Mouse (Mus musculus) neural tube, embryonic 12.5 days (tissue): Measurements from ENCODE around the gene Pqlc2. TPM values are rescaled to one million over a fixed set of nuclear protein-coding genes. Genes with fewer than 3 reads are reported as not detected.
A peak's percentile ranks its signal among the peaks of the same experiment; 100 is the strongest.

Source experiments
- ATAC-seq: fragments of 200-750 bp; cut with Nextera tagmentation; 2 replicates; pipeline ENCODE4 v1.8.0; 2017; ENCODE audit warnings: low read depth, mild to moderate bottlenecking, moderate TSS enrichment, moderate library complexity; ENCODE audit not compliant: low FRiP score
- H3K27ac ChIP-seq: fragments of 300-500 bp; sonication (generic); 2 replicates; pipeline ENCODE4 v1.5.1; 2016
- H3K27me3 ChIP-seq: fragments of 300-500 bp; sonication (generic); replicated peaks from 2 replicates; pipeline ENCODE4 v1.6.1; 2016; ENCODE audit warnings: mild to moderate bottlenecking
- H3K36me3 ChIP-seq: fragments of 300-500 bp; sonication (generic); 2 replicates; pipeline ENCODE4 v1.6.1; 2016; ENCODE audit warnings: mild to moderate bottlenecking
- H3K4me1 ChIP-seq: fragments of 300-500 bp; sonication (generic); 2 replicates; pipeline ENCODE4 v1.6.1; 2016
- H3K4me2 ChIP-seq: fragments of 300-500 bp; sonication (generic); replicated peaks from 2 replicates; pipeline ENCODE4 v1.6.1; 2016; ENCODE audit warnings: mild to moderate bottlenecking
- H3K4me3 ChIP-seq: fragments of 300-500 bp; sonication (generic); 2 replicates; pipeline ENCODE4 v1.5.1; 2016
- H3K9ac ChIP-seq: fragments of 300-500 bp; sonication (generic); 2 replicates; pipeline ENCODE4 v1.6.1; 2016; ENCODE audit warnings: mild to moderate bottlenecking
- H3K9me3 ChIP-seq: fragments of 300-500 bp; sonication (generic); 2 replicates; pipeline ENCODE4 v1.6.1; 2016; ENCODE audit warnings: mild to moderate bottlenecking
- WGBS: fragments of 180-500 bp; shearing (Covaris S2); methylation state at CpG from one replicate; pipeline ENCODE4 v1.1.7; 2016; 5-methylcytosine and 5-hydroxymethylcytosine counted together
- polyA plus RNA-seq: library from polyadenylated mRNA; unstranded; fragments of >200 nt; fragmentation: Nextera tagmentation; extraction: Ambion mirVana; gene quantifications from 2 replicates; pipeline ENCODE4 v1.2.1, GENCODE M21; 2016

Pqlc2 gene
- 12.7 and 14.2 TPM in 2 replicates for polyA plus RNA-seq

GRCm38 (mm10) chr4:139310171-139310898 lies at the start of gene Pqlc2, which contains the start of gene Akr7a5:
Pqlc2 (minus strand) TSS chr4:139310708.
Akr7a5 (plus strand) TSS chr4:139310744.
- Histone ChIP-seq H3K9me3 (no peaks in the 10 kb centered on the region), H3K4me3 (peak within 1 kb of the TSS; percentile 90), H3K4me1 (peaks cover 20% of the 10 kb centered on the region), H3K27me3 (no peaks in the 10 kb centered on the region), H3K9ac (peak within 1 kb of the TSS; percentile 90), H3K27ac (peak within 1 kb of the TSS; percentile 42; the same call in 1 of the 2 replicates), H3K36me3 (peaks cover 19% of the 10 kb centered on the region), H3K4me2 (peak within 1 kb of the TSS; percentile 99)
- under 1% methylated on average over 62 of the region's 63 CpGs for WGBS
- ATAC-seq = peak; percentile 85

GRCm38 (mm10) chr4:139357211-139357610 lies 46.7 kb upstream of the Pqlc2 start:
- peaks cover 74% of the 10 kb centered on the region for H3K36me3 ChIP-seq
- H3K4me2 ChIP-seq = no peak overlapping the region
- H3K9ac ChIP-seq = no peak overlapping the region
- WGBS = 91% methylated on average over 3 of the region's 3 CpGs
- ATAC-seq = no peak
- peaks cover 5% of the 10 kb centered on the region for H3K4me1 ChIP-seq
- no peaks in the 10 kb centered on the region for H3K9me3 ChIP-seq
- H3K27ac ChIP-seq = no peak overlapping the region
- H3K4me3 ChIP-seq = no peak overlapping the region
- no peaks in the 10 kb centered on the region for H3K27me3 ChIP-seq

- Histone ChIP-seq H3K4me1 (peaks cover 21% of the 10 kb centered on the region), H3K36me3 (peaks cover 53% of the 10 kb centered on the region)
- peak; percentile 52 for ATAC-seq
Measured at GRCm38 (mm10) chr4:139352832-139353231, 42.3 kb upstream of the Pqlc2 start.

GRCm38 (mm10) chr4:139351931-139352711 lies 41.6 kb upstream of the Pqlc2 start, which contains the start of the genes Mrto4, Emc1 and Ubr4:
Mrto4 (minus strand) TSS chr4:139352576.
Emc1 (plus strand) TSS chr4:139352587.
Ubr4 (plus strand) TSS chr4:139352609.
- WGBS = under 1% methylated on average over 64 of the region's 64 CpGs
- Histone ChIP-seq H3K27ac (peak within 1 kb of the TSS; percentile 90), H3K4me1 (peaks cover 21% of the 10 kb centered on the region), H3K4me3 (peak within 1 kb of the TSS; percentile 88), H3K9me3 (no peaks in the 10 kb centered on the region), H3K27me3 (no peaks in the 10 kb centered on the region), H3K9ac (peak within 1 kb of the TSS; percentile 90), H3K4me2 (peak within 1 kb of the TSS; percentile 91), H3K36me3 (peaks cover 53% of the 10 kb centered on the region)
- ATAC-seq = peak; percentile 95

More at GRCm38 (mm10) chr4:139352832-139353231, 42.3 kb upstream of the Pqlc2 start:
- H3K4me3 ChIP-seq = peak overlapping the region; percentile 88
- no peaks in the 10 kb centered on the region for H3K27me3 ChIP-seq
- H3K4me2 ChIP-seq = peak overlapping the region; percentile 91
- H3K9me3 ChIP-seq = no peaks in the 10 kb centered on the region
- H3K27ac ChIP-seq = peak overlapping the region; percentile 90; the same call in 1 of the 2 replicates
- H3K9ac ChIP-seq = peak overlapping the region; percentile 90
- 2% methylated on average over 7 of the region's 7 CpGs for WGBS

GRCm38 (mm10) chr4:139345416-139346019 lies 35.0 kb upstream of the Pqlc2 start:
- H3K4me3 ChIP-seq = no peak overlapping the region
- H3K4me1 ChIP-seq = peaks cover 3% of the 10 kb centered on the region; the same call in 1 of the 2 replicates
- no peak overlapping the region for H3K27ac ChIP-seq
- H3K9ac ChIP-seq = no peak overlapping the region
- 78% methylated on average over 23 of the region's 23 CpGs for WGBS
- no peak overlapping the region for H3K4me2 ChIP-seq
- no peaks in the 10 kb centered on the region for H3K27me3 ChIP-seq
- peaks cover 53% of the 10 kb centered on the region for H3K36me3 ChIP-seq
- ATAC-seq = no peak
- no peaks in the 10 kb centered on the region for H3K9me3 ChIP-seq

GRCm38 (mm10) chr4:139343718-139344117 lies 33.2 kb upstream of the Pqlc2 start:
- Histone ChIP-seq H3K9ac (no peak overlapping the region), H3K4me2 (no peak overlapping the region), H3K4me3 (no peak overlapping the region), H3K27me3 (no peaks in the 10 kb centered on the region), H3K27ac (no peak overlapping the region), H3K9me3 (no peaks in the 10 kb centered on the region), H3K4me1 (no peaks in the 10 kb centered on the region), H3K36me3 (peaks cover 40% of the 10 kb centered on the region)
- no peak for ATAC-seq
- 84% methylated on average over 5 of the region's 5 CpGs for whole genome bisulfite sequencing

GRCm38 (mm10) chr4:139341556-139342233 lies 31.2 kb upstream of the Pqlc2 start:
- WGBS = 77% methylated on average over 7 of the region's 7 CpGs
- no peaks in the 10 kb centered on the region for H3K9me3 ChIP-seq
- peaks cover 19% of the 10 kb centered on the region for H3K36me3 ChIP-seq
- H3K4me2 ChIP-seq = no peak overlapping the region
- H3K9ac ChIP-seq = no peak overlapping the region
- ATAC-seq = no peak
- peaks cover 5% of the 10 kb centered on the region for H3K27me3 ChIP-seq
- no peak overlapping the region for H3K27ac ChIP-seq
- H3K4me1 ChIP-seq = no peaks in the 10 kb centered on the region
- no peak overlapping the region for H3K4me3 ChIP-seq

- WGBS = 88% methylated on average over 4 of the region's 4 CpGs
- Histone ChIP-seq H3K4me2 (no peak overlapping the region), H3K9ac (no peak overlapping the region), H3K36me3 (peaks cover 11% of the 10 kb centered on the region), H3K27ac (no peak overlapping the region), H3K4me3 (no peak overlapping the region), H3K9me3 (no peaks in the 10 kb centered on the region), H3K27me3 (peaks cover 6% of the 10 kb centered on the region), H3K4me1 (no peaks in the 10 kb centered on the region)
- no peak for ATAC-seq
Measured at GRCm38 (mm10) chr4:139340835-139341234, 30.3 kb upstream of the Pqlc2 start.

- H3K4me1 ChIP-seq = no peaks in the 10 kb centered on the region
- H3K4me3 ChIP-seq = no peak overlapping the region
- H3K9me3 ChIP-seq = no peaks in the 10 kb centered on the region
- ATAC-seq = no peak
- no peak overlapping the region for H3K9ac ChIP-seq
- H3K27ac ChIP-seq = no peak overlapping the region
- peaks cover 6% of the 10 kb centered on the region for H3K27me3 ChIP-seq
- WGBS = 63% methylated on average over 33 of the region's 33 CpGs
- no peaks in the 10 kb centered on the region for H3K36me3 ChIP-seq
- no peak overlapping the region for H3K4me2 ChIP-seq
Measured at GRCm38 (mm10) chr4:139338145-139338544, 27.6 kb upstream of the Pqlc2 start.

- peak overlapping the region; percentile 41 for H3K4me2 ChIP-seq
- no peaks in the 10 kb centered on the region for H3K4me1 ChIP-seq
- no peak overlapping the region for H3K9ac ChIP-seq
- H3K9me3 ChIP-seq = no peaks in the 10 kb centered on the region
- H3K27me3 ChIP-seq = peaks cover 6% of the 10 kb centered on the region
- ATAC-seq = no peak
- H3K4me3 ChIP-seq = 0 out of 2 replicates have a peak overlapping the region, but pooled peaks have one; percentile 5
- H3K36me3 ChIP-seq = no peaks in the 10 kb centered on the region
- WGBS = 29% methylated on average over 24 of the region's 24 CpGs
- no peak overlapping the region for H3K27ac ChIP-seq
Measured at GRCm38 (mm10) chr4:139336822-139337483, 26.4 kb upstream of the Pqlc2 start.

GRCm38 (mm10) chr4:139335507-139335906 lies 25.0 kb upstream of the Pqlc2 start:
- no peaks in the 10 kb centered on the region for H3K9me3 ChIP-seq
- no peak overlapping the region for H3K4me3 ChIP-seq
- H3K27me3 ChIP-seq = peaks cover 6% of the 10 kb centered on the region
- H3K27ac ChIP-seq = no peak overlapping the region
- no peaks in the 10 kb centered on the region for H3K36me3 ChIP-seq
- whole genome bisulfite sequencing = 77% methylated on average over 7 of the region's 7 CpGs
- no peak overlapping the region for H3K9ac ChIP-seq
- H3K4me1 ChIP-seq = no peaks in the 10 kb centered on the region
- ATAC-seq = no peak
- no peak overlapping the region for H3K4me2 ChIP-seq
